Mouse (Mus musculus) gastrocnemius, adult 18-20 months (tissue): ENCODE results near the gene Smyd3. TPM values are rescaled to one million over a fixed set of nuclear protein-coding genes. Genes with fewer than 3 reads are reported as not detected.

ENCODE experiments used
- DNase-seq: peaks from one replicate; pipeline ENCODE4 v3.0.0; 2021; ENCODE audit warnings: low spot score
- total RNA-seq, 2 experiments: library from RNA; stranded (reverse); gene quantifications; 2 replicates each; pipeline ENCODE4 v1.2.3; 2021

Smyd3 gene
- total RNA-seq, 2 experiments from 2014 or later: 5.1 to 5.2 TPM

DNA sequence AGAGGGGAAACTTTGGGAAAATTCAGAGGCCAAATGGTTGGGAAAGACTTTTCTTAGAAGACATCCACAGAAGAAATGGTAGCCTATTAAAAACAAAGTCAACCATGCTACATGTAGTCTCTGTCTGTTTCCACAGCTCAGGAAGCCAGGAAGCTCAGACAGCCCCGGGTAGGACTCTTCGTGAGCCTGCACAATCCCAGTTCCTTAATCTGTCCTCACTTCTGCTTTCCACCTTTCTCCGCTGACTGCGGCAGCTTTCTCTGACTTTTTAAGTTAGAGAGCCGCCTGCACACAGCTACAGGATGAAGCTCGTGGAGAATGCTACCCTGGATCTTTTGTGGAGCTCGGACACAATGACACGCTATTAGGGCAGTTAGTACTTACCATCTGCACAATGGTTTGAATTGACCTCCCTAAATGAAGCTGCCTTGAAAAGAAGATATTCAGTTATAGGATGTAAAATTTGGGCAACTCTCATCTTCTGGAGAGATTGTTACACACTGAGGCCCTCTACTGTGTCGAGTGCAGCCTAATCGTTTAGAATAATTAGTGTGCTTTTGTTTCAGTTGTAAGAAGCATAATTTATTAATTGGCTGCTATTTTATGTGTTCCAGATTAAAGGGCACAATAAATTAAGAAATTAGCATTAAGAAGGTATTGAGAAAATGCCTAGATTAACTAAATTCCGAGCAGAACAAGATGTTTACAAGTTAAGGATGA lies 444.7 kb downstream of the Smyd3 start:
- DNase-seq: no peak

GRCm38 (mm10) chr1:179072406-179072805 lies 445.4 kb downstream of the Smyd3 start:
- DNase-seq: no peak

- no peak for DNase-seq
Observed at GRCm38 (mm10) chr1:179068990-179069389, 448.9 kb downstream of the Smyd3 start.

DNA sequence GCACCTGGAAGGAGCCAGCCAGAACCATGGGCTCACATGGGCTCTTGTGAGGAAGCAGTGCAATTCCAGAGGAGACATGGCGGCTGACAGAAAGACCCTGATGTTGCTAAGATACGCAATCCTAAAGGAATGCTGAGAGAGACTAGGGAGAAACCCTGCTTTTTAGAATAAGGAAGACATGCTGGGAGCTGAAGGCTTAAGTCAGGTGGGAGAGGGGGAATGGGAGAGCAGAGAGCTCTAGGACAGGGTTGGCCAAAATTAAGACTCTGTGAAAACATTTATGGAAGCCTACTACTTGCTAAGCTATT lies 452.6 kb downstream of the Smyd3 start:
- DNase-seq: no peak

DNA sequence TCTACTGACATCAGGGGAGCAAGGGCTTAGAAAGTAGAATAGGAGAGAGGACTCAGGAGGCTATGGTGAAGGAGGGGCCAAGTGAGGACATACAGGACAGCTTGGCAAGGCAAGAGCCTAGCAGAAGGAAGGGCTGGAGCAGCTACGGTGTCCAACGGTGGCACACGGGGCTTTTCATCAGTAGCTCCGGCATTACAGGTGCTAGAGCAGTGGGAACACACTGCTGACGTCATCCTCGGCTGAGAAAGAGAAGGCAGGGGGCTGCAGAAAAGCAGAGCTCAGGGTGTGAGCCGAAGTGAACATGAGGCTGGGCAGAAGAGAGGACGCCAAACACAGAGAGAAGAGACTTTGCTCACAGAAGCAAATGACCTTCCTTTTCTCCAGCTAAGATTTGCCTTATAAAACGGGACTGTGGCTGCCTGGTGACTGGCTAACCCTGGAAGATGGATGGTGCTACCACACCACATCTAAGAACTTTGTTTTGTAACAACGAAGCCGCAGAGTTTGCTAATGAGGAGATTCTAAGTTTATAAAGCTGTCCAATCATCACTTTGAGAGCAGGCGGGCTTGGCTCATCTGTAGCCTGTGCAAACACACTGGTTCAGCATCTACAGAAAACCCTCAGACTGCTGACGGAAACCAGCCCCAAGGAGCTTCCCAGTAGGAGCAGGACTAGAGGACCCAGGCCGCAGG lies 453.1 kb downstream of the Smyd3 start:
- DNase-seq: no peak

DNA sequence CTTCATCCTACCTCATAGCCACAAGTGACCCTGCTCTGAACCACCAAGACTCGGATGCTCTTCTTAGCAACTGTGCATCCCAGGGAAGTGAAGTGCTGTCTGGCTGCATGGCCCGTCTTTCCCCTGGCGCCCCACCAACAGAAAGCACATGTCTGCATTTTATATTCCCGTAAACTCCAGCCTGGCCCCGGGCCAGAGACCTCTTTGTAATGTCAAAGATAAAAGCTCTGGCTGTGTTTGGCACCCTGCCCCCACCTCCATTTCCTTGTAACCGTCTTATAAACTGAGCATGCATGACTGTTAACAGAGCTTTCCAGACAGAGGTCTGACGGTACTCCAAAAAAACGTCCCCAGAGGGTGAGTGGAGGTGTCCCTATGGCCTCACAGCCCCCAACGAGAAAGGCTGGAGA lies 456.1 kb downstream of the Smyd3 start:
- DNase-seq: no peak

- no peak for DNase-seq
Observed at GRCm38 (mm10) chr1:179061053-179061452, 456.8 kb downstream of the Smyd3 start.

DNA sequence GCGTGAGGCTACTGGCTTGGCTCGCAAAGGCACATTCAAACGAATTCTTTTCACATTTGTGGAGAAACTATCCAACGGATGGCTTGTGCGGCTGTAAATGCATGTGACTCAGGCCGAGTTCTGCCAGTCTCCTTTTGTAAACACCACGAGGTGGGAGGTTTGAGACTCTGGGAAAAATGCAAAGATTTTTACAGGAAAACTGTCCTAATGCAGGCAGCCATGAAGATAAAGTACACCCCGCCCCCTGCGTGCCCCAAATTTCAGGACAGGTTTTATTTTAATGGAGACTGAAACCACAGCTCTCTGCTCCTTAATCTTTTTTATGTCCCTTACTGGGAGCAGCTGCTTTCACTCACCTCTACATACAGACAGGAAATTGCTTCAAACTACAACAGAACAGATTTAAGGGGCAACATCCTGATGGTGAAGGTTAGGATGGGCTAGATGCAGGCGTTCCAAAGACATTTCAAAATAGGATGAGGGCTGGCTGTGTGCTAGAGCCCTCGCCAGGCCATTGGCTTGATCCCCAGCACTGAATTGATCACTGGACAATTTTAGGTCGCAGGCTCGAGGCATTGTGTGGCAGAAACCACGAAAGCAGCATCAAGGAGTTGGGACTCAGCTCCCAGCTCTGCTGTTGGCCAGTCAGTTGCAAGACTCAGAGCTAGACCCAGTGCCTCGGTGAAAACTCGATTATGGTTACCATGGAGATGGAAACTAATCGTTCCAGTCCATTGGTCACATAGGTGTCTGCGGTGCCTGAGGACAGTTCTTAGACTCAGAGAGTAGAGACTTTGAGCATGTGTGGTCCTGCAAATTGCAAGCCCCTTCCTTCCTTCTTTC lies 457.5 kb downstream of the Smyd3 start:
- no peak for DNase-seq

DNA sequence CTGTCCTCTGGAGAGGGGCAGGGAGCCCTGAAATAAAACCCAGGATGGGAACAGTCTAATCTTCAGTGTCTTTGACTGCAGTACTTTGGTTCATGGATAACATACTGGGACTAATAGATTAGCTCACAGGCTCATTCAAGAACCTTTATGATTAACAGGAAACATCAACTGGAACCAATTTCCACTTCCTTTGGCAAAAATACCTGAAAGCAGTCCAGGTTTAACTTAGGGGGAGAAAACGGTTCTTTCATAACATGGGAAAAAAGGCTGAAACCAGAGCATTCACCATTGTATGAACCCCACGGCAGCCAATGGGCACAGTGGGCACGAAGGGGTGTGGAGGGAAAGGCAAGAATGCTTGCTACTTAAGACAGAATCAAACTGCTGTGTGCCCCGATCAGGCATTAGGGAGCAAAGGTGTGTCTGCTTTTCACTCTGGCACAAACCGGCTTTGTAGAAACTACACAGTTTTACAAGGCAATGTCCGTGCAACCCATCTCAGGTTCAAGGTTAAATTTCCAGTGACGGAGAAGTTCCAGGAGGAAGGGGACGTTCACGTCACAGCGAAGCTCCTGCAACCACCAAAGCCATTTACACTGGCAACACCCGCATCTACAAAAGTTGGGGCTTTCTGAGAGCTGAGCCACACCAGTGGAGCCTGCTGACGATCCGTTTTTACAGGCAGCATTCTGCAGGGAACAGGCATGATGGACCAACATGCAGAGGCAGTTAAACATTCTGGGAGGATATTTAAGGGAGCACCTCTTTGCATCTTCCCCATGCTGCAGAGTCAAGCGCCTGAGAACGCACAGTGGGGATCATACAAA lies 458.3 kb downstream of the Smyd3 start:
- no peak for DNase-seq

- DNase-seq: no peak
Observed at GRCm38 (mm10) chr1:179058675-179059074, 459.2 kb downstream of the Smyd3 start.

- no peak for DNase-seq
Observed at GRCm38 (mm10) chr1:179055760-179056159, 462.1 kb downstream of the Smyd3 start.

- DNase-seq: no peak
Observed at GRCm38 (mm10) chr1:179054385-179055116, 463.3 kb downstream of the Smyd3 start.

GRCm38 (mm10) chr1:179052545-179053180 lies 465.2 kb downstream of the Smyd3 start:
- no peak for DNase-seq

GRCm38 (mm10) chr1:179047931-179048596 lies 469.8 kb downstream of the Smyd3 start:
- DNase-seq: no peak

GRCm38 (mm10) chr1:179045856-179046714 lies 471.8 kb downstream of the Smyd3 start:
- DNase-seq: no peak

DNA sequence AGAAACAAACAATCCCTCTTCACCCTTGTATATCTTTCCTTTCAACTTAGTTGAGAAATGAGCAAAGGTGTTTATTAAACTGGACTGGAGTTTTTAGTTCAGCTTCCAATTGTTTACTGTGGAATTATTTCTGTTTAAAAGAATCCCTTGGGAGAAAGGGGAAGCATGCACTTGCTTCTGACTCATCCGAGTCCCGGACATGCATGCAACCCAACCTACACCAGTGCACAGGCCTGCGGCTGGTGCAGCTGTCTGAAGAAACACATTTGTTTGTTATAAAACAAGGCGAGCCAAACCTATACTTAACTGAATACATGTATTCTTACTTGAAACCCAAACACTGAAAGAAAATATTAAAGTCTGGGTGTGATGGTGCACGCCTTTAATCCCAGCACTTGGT lies 473.7 kb downstream of the Smyd3 start:
- DNase-seq: no peak

GRCm38 (mm10) chr1:179043644-179044043 lies 474.2 kb downstream of the Smyd3 start:
- DNase-seq: no peak

DNA sequence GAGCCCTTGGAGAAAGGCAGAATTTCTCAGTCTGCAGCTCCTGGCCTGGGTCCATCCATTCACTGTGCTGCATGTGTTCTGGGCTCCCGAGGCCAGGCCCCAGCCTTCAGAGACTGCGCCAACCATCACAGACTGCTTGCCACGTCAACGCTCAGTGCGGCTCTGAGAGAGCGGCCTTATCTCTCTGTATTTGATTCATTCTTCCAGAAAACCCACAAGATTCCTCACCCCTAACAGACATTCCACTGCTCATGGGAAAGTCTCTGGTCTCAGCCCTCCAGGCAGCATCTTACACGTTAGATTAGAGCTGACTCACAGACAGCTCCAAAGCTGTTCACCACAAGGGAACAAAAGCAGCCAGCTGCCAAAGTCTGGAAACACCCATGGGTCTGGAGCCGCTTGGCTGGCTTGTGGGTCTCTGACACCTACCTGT lies 475.9 kb downstream of the Smyd3 start:
- DNase-seq: no peak
